Mouse (Mus musculus): Measurements from ENCODE around the gene Ttc12. TPM values are rescaled to one million over a fixed set of nuclear protein-coding genes. Genes with fewer than 3 reads are reported as not detected.

Ttc12 gene
- polyA plus RNA-seq, 1 experiment from 2014 or later = 3.5 TPM

DNA sequence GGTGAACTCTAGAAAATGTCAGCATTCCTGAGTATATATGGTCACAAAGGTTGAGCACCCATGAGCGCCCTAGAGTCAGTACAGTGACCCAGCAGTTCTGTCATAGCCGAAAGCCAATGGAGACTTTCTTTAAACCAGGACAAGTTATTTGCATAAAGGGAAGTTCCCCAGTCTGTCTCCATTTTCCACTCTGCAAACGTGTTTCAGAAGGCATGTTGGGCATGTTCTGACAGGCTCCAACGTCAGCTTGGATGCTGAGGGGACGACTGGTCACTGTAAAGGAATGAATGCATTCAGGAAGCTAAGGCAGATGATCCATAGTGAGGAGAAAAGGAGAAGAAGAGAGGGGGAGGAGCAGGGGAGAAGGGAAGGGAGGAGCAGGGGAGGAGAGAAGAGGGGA lies 58.5 kb downstream of the Ttc12 start:
- Histone ChIP-seq H3K27me3 (no peaks in the 10 kb centered on the region), H3K4me1 (0 out of 2 replicates have a peak, but pooled peaks cover 3% of the 10 kb centered on the region), H3K9me3 (replicated peaks) (no peaks in the 10 kb centered on the region), H3K4me3 (no peak overlapping the region), H3K9ac (no peak overlapping the region), H3K36me3 (no peaks in the 10 kb centered on the region), H3K4me2 (replicated peaks) (no peak overlapping the region), H3K27ac (no peak overlapping the region)
- ATAC-seq (ENCODE audit: low FRiP score) = no peak
- WGBS = 69% methylated on average over 5 of the region's 5 CpGs

- no peaks in the 10 kb centered on the region for H3K36me3 ChIP-seq
- no peak within 1 kb of the TSS for H3K4me3 ChIP-seq
- H3K9ac ChIP-seq = no peak within 1 kb of the TSS
- H3K4me1 ChIP-seq = 0 out of 2 replicates have a peak, but pooled peaks cover 4% of the 10 kb centered on the region
- H3K27me3 ChIP-seq = no peaks in the 10 kb centered on the region
- no peak for ATAC-seq (ENCODE audit: low FRiP score)
- no peaks in the 10 kb centered on the region for H3K9me3 ChIP-seq (replicated peaks)
- WGBS = 87% methylated on average over 7 of the region's 7 CpGs
- H3K27ac ChIP-seq = no peak within 1 kb of the TSS
- no peak within 1 kb of the TSS for H3K4me2 ChIP-seq (replicated peaks)
Observed at GRCm38 (mm10) chr9:49426921-49427320, 59.1 kb downstream of the Ttc12 start, which contains the start of gene Ankk1. Gene Ankk1, minus strand, starts transcription at chr9:49427021.

DNA sequence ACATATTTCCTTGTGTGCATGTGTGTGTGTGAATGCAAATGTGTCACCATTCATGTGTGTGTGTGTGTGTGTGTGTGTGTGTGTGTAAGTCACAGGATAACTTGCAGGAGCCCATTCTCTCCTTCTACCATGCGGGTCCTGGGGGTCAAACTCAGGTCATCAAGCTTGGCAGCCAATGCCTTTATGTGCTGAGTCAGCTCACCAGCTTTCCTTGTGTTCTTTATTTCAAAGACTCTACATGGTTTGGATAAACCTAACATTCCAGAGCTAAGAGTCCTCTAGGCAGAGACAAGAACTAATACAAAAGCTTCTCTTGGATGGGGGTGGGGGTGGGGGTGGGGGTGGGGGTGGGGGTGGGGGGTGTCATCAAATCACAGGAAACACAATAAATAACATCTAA lies 60.4 kb downstream of the Ttc12 start:
- Histone ChIP-seq H3K27me3 (no peaks in the 10 kb centered on the region), H3K36me3 (no peaks in the 10 kb centered on the region), H3K27ac (no peak overlapping the region), H3K4me3 (no peak overlapping the region), H3K9me3 (replicated peaks) (no peaks in the 10 kb centered on the region), H3K4me2 (replicated peaks) (no peak overlapping the region), H3K4me1 (0 out of 2 replicates have a peak, but pooled peaks cover 4% of the 10 kb centered on the region), H3K9ac (no peak overlapping the region)
- ATAC-seq (ENCODE audit: low FRiP score) = no peak
- 78% methylated on average over 1 of the region's 1 CpGs for WGBS

- no peak overlapping the region for H3K27ac ChIP-seq
- WGBS = 94% methylated on average over 5 of the region's 5 CpGs
- ATAC-seq (ENCODE audit: low FRiP score) = no peak
- no peaks in the 10 kb centered on the region for H3K9me3 ChIP-seq (replicated peaks)
- no peak overlapping the region for H3K9ac ChIP-seq
- H3K4me1 ChIP-seq = 0 out of 2 replicates have a peak, but pooled peaks cover 4% of the 10 kb centered on the region
- no peaks in the 10 kb centered on the region for H3K36me3 ChIP-seq
- H3K4me3 ChIP-seq = no peak overlapping the region
- no peak overlapping the region for H3K4me2 ChIP-seq (replicated peaks)
- H3K27me3 ChIP-seq = no peaks in the 10 kb centered on the region
Observed at GRCm38 (mm10) chr9:49423866-49424265, 62.2 kb downstream of the Ttc12 start.

DNA sequence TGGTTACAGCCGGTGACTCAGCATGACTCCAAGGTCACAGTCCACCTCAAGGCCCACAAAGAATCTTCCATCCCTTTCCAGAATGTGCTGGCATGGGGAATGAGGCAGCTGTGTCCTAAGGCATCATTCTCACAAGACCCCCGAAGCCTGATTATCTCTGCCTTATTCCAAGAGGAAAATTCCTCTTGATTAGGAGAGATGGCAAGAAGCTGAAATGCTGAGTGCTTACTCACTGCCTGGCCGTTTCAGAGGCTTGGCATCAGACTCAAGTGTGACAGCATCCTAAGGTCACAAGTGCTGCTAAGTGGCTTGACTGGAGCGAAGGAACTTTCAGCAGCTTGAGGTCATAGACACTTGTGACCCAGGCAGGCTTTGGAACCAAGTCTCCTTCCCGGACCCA lies 75.4 kb downstream of the Ttc12 start:
- ATAC-seq (ENCODE audit: low FRiP score) = no peak
- 87% methylated on average over 5 of the region's 5 CpGs for WGBS
- H3K9me3 ChIP-seq (replicated peaks) = no peaks in the 10 kb centered on the region

DNA sequence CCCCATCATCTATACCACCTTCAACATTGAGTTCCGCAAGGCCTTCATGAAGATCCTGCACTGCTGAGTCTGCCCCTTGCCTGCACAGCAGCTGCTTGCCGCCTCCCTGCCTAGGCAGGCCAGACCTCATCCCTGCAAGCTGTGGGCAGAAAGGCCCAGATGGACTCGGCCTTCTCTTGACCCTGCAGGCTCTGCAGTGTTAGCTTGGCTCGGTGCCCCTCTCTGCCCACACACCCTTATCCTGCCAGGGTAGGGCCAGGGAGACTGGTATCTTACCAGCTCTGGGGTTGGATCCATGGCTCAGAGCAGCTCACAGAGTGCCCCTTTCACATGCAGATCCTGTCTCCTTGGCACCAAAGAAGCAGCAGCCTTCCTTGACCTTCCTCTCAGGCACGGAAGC lies 79.0 kb downstream of the Ttc12 start:
- Histone ChIP-seq H3K36me3 (no peaks in the 10 kb centered on the region), H3K9ac (no peak overlapping the region), H3K4me3 (no peak overlapping the region), H3K4me2 (replicated peaks) (no peak overlapping the region), H3K4me1 (peaks cover 9% of the 10 kb centered on the region; the same call in 1 of the 2 replicates), H3K9me3 (replicated peaks) (no peaks in the 10 kb centered on the region), H3K27me3 (0 out of 2 replicates have a peak, but pooled peaks cover 3% of the 10 kb centered on the region), H3K27ac (no peak overlapping the region)
- 92% methylated on average over 5 of the region's 5 CpGs for WGBS
- ATAC-seq (ENCODE audit: low FRiP score) = no peak

More for the DNA sequence above, 75.4 kb downstream of the Ttc12 start:
- H3K9ac ChIP-seq = no peak overlapping the region
- no peak overlapping the region for H3K4me2 ChIP-seq (replicated peaks)
- H3K4me1 ChIP-seq = peaks cover 9% of the 10 kb centered on the region; the same call in 1 of the 2 replicates
- 0 out of 2 replicates have a peak, but pooled peaks cover 3% of the 10 kb centered on the region for H3K27me3 ChIP-seq
- no peak overlapping the region for H3K27ac ChIP-seq
- H3K4me3 ChIP-seq = no peak overlapping the region
- H3K36me3 ChIP-seq = no peaks in the 10 kb centered on the region

DNA sequence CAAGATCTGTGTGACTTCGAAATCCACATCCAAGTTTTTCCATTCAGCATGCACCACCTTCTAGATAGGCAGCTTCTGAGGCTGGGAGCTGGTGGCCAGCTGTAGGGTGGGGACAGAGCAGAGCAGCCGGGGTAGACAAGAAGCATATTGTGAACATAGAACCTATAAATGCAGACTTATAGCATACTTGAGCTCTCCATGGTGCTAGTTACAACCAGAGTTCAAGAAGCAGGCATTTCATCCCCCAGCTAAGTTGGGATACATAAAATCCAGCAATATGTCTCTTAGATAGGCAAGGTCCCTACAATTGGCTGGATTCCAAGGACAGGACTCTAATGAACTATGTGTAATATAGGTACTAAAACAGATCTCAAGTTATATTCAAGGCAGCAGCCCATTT lies 82.3 kb downstream of the Ttc12 start:
- Histone ChIP-seq H3K9me3 (replicated peaks) (no peaks in the 10 kb centered on the region), H3K27me3 (0 out of 2 replicates have a peak, but pooled peaks cover 3% of the 10 kb centered on the region), H3K4me1 (no peaks in the 10 kb centered on the region), H3K4me3 (no peak overlapping the region), H3K27ac (no peak overlapping the region), H3K9ac (no peak overlapping the region), H3K36me3 (no peaks in the 10 kb centered on the region), H3K4me2 (replicated peaks) (no peak overlapping the region)
- 74% methylated on average over 2 of the region's 2 CpGs for WGBS
- ATAC-seq (ENCODE audit: low FRiP score) = no peak

DNA sequence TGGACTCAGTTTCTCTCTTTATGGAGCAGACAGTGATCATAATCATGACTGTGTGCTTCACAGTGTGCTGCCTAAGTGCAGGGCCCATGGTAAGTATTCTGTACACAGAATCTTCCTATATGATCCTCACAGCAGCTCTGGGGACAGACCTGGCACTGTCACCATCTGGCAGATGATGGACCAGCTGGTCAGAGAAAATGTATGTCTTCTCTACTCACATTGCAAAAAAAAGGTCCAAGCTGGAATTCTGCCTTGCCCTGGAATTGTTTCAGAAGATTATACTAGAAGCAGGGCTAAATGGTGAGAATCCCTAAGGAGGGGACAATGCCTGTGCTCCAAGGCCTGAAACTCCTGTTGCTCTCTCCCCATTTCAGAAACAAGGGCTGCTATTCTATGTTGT lies 90.0 kb downstream of the Ttc12 start:
- no peak for ATAC-seq (ENCODE audit: low FRiP score)
- Histone ChIP-seq H3K4me1 (no peaks in the 10 kb centered on the region), H3K36me3 (no peaks in the 10 kb centered on the region), H3K4me3 (no peak overlapping the region), H3K4me2 (replicated peaks) (no peak overlapping the region), H3K9ac (no peak overlapping the region), H3K27ac (no peak overlapping the region), H3K27me3 (no peaks in the 10 kb centered on the region), H3K9me3 (replicated peaks) (no peaks in the 10 kb centered on the region)

- no peaks in the 10 kb centered on the region for H3K36me3 ChIP-seq
- no peak overlapping the region for H3K4me2 ChIP-seq (replicated peaks)
- WGBS = 63% methylated on average over 2 of the region's 2 CpGs
- no peak overlapping the region for H3K9ac ChIP-seq
- H3K4me3 ChIP-seq = no peak overlapping the region
- H3K27ac ChIP-seq = no peak overlapping the region
- no peaks in the 10 kb centered on the region for H3K27me3 ChIP-seq
- no peaks in the 10 kb centered on the region for H3K9me3 ChIP-seq (replicated peaks)
- no peak for ATAC-seq (ENCODE audit: low FRiP score)
- no peaks in the 10 kb centered on the region for H3K4me1 ChIP-seq
Observed at GRCm38 (mm10) chr9:49392242-49392641, 93.8 kb downstream of the Ttc12 start.

Other genes with a start within 250 kb of the Ttc12 start
- not detected in 2 replicates for gene Gm4894, start 235.7 kb downstream of the Ttc12 start, polyA plus RNA-seq (2016; fragmentation: Nextera tagmentation; extraction: Ambion mirVana)
- 1.3 and 1.4 TPM in 2 replicates for gene Drd2, start 145.6 kb downstream of the Ttc12 start, polyA plus RNA-seq (2016; fragmentation: Nextera tagmentation; extraction: Ambion mirVana)
- not detected in 2 replicates for gene Ankk1, start 59.2 kb downstream of the Ttc12 start, polyA plus RNA-seq (2016; fragmentation: Nextera tagmentation; extraction: Ambion mirVana)

All from hindbrain, embryonic 12.5 days (tissue).